Mouse (Mus musculus): Measurements from ENCODE around the gene Col3a1.

Gene Col3a1

DNA sequence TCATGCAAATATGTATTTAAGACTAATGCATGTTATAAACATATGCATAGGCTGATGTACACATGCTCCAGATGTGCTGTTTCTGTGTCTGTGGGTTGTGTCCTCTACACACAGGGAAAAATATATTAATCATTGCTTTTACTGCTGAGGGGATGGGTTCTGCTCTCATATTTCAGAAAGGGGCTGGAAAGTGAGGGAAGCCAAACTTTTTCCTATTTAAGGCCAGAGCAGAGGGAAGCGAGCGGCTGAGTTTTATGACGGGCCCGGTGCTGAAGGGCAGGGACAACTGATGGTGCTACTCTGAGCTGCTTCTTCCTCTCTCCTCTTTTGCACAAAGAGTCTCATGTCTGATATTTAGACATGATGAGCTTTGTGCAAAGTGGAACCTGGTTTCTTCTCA, at the start of gene Col3a1:
Gene Col3a1 (plus strand): TSS at position 151 of the 400 bp plus-strand sequence.
- TF ChIP-seq GATA4 (IDR thresholded peaks at IDR 0.05; ENCODE audit: insufficient replicate concordance, low read length) = no peak

DNA sequence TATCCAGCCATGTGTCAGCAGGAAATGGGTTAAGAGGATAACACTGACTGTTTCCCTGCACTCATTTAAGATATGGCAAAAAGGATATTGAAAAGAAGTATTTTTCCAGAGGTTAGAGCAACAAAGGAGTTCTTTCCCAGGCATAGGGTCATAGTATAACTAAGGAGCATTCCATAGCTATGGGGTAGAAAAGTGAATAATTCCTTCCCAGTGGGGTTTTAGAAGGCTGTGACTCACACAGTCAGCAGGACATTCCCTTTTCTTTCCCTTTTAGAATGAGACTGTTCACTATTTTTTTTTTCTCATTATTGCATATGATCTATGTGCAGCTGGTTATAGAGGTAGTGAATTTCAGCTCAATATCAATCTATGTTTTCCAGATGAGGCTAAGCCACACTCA, 41.9 kb upstream of the Col3a1 start:
- no peak for TF ChIP-seq GATA4 (IDR thresholded peaks at IDR 0.05; ENCODE audit: insufficient replicate concordance, low read length)

DNA sequence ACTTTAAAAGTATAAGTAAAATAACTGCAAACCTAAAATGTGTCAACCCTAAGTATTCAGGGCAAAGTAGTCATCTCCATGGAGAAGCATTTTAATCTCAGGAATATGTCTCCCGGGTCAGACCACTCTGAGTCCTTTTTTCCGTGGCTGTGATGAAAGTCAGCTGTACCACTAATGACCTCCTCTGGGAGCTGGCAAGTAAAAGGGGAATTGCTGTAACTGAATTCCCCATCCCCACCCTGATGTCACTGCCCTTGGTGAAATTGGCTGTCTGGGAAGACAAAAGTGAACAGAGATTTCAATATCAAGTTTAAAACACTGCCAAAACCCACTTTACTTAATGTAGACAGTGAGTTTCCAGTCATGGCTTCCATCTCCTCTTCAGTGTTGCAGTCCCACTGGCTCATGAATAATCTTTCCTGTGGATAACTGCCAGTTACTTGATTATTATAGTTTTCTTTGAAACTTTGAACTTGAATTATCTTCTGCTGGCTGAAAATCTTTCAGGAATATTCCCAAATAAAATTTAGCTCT, 35.3 kb upstream of the Col3a1 start:
- TF ChIP-seq GATA4 (IDR thresholded peaks at IDR 0.05; ENCODE audit: insufficient replicate concordance, low read length) = no peak

DNA sequence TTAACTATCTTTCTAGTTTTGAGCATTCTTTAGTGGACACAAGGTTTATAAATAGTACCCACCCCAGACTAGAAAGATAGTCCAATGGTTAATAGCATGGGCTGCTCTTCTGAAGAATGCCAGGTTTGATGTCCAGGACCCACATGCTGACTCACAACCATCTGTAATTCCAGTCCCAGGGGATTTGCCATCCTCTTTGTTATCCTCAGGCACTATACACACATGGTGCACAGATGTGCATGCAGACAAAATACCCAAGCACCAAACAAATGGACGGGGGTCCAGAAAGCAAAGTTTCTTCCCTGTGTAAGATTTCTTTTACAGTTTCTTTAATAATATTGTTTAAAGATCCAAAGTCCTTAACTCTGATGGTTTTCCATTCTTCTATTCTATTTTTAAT, 23.4 kb upstream of the Col3a1 start:
- TF ChIP-seq GATA4 (IDR thresholded peaks at IDR 0.05; ENCODE audit: insufficient replicate concordance, low read length) = no peak

GRCm38 (mm10) chr1:45290037-45290436, 21.3 kb upstream of the Col3a1 start:
- no peak for TF ChIP-seq GATA4 (IDR thresholded peaks at IDR 0.05; ENCODE audit: insufficient replicate concordance, low read length)

DNA sequence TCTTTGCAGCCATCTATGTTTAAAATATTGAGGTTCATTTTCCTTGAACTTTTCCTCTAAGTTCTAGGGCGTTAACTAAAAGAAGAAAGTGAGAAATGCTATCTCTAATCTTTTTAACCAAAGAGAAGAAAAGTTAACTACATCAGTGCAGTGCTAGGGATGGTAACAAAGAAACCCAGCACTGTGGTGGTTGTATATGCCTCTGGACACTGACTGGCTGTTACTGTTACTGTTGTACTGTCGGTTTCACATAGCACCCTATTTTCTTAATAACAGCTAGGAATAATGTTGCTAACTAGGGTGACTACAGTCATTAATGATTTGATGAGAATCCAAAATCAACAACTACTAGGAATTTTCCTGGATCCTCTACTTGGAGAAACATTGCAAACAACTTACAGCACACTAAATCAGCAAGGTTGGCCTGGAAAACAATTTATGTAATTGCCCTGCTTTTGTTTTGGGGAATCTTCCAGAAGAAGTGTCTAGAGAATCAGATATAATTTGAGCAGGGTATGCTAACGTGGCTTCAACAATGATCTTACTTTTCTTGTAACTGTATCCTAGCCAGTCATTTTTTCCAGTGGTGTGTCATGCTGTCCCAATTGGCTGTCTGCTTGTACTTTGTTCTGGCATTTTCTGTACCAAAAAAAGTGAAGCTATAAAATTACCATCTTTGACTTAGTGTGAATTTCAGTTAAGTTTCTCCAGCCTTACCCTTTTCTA, 11.8 kb upstream of the Col3a1 start:
- TF ChIP-seq GATA4 (IDR thresholded peaks at IDR 0.05; ENCODE audit: insufficient replicate concordance, low read length) = no peak

GRCm38 (mm10) chr1:45304273-45304672, 7.1 kb upstream of the Col3a1 start:
- TF ChIP-seq GATA4 (IDR thresholded peaks at IDR 0.05; ENCODE audit: insufficient replicate concordance, low read length) = no peak

DNA sequence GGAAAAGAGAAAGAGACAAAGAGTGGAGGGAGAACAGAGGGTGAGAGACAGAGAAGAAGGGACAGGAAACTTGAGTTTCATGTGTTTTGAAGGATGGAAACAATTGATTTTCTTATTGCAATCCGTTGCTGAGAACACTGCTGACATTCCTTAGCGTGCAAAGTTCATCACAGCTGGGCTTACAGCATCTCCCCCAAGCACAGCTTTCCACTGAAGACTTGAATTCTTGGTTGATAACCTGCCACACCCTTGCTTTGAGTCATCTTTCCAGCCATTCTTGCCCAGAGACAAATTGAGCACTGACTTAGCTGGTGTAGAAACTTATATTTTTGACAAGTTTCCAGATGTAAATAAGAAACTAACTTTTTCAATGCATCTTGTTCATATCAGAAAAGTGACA, 2.3 kb upstream of the Col3a1 start:
- TF ChIP-seq GATA4 (IDR thresholded peaks at IDR 0.05; ENCODE audit: insufficient replicate concordance, low read length) = no peak

- no peak for TF ChIP-seq GATA4 (IDR thresholded peaks at IDR 0.05; ENCODE audit: insufficient replicate concordance, low read length)
Measured at GRCm38 (mm10) chr1:45311962-45312361, 624 bp downstream of the Col3a1 start.

DNA sequence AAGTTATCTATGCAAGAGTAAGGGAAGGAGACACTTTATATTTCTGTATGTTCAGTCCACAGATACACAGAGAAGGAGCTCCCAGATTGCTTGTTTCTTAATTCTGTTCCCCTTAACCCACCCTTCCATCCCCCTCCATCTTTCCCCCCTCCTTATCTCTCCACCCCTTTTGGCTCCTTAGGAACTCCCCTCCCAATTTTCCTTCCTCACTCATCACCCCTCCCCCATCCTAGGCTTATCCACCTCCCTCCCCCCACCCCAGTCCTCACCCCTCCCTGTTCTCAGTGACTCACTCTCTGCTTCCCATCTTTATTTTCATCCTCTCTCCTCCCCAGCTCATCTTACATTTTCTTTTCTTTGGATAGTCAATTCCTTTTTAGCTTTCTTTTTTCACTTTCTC, 1.5 kb downstream of the Col3a1 start:
- TF ChIP-seq GATA4 (IDR thresholded peaks at IDR 0.05; ENCODE audit: insufficient replicate concordance, low read length) = no peak

DNA sequence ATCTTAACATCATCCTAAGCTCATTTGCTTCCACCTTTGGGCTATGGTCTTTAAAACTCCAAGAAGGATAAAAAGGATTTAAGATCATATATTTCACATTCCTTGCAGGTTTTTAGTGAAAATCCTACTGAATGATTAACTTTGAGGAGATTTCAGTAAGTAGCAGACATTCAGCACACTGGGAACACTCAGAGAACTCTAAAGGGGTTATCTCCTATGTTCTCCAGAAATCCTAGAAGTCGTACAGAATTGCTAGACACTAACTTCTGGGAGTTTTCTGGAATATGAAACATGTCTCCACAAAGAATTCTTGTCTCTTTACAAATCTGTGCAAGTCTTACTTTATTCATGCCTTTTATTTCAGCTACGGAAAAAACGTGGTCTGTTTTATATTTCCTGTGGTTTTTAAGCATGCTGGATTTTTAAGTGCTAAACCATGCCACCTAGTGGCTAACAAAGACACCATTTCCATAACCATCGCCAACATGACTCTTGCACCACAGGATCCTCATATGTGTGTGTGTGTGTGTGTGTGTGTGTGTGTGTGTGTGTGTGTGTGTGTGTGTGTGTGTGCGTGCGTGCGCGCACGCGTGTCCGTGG, 2.5 kb downstream of the Col3a1 start:
- no peak for TF ChIP-seq GATA4 (IDR thresholded peaks at IDR 0.05; ENCODE audit: insufficient replicate concordance, low read length)

- no peak for TF ChIP-seq GATA4 (IDR thresholded peaks at IDR 0.05; ENCODE audit: insufficient replicate concordance, low read length)
Measured at GRCm38 (mm10) chr1:45315767-45316528, 4.6 kb downstream of the Col3a1 start.

DNA sequence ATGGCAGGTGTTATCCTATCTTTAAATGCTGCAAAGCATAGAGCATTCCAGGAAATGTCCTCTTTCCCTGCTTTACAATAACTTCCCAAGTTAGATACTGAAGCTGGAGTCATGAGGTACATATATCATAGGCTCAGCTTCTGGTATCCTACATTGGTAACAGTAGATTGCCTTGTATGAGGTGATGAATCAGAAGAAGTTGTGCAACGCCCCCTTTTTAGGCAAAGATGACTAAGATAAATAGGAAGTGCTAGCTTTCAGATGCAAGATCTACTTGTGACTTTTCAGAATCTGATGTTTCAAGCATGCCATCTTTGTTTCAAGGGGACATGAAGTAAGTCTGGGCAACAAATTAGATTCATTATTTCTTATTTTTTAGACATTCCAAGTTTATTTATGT, 6.9 kb downstream of the Col3a1 start:
- no peak for TF ChIP-seq GATA4 (IDR thresholded peaks at IDR 0.05; ENCODE audit: insufficient replicate concordance, low read length)

DNA sequence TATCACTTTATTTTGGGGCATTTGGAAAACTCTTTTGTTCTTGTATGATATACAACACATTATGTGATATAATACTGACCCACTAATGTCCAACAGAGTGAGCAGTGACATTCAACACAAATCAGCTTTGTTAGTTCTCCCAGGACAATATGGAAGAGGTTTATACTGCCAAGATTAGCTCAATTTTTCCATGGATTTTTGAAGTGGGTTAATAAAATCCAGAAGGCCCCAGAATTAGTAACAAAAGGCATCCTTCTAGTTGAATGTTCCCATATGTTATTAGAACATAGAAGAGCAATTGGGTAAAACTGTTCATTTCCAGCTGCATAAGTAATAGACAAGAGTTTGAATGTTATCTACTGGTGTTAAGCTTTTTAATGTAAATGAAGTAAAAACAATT, 9.5 kb downstream of the Col3a1 start:
- no peak for TF ChIP-seq GATA4 (IDR thresholded peaks at IDR 0.05; ENCODE audit: insufficient replicate concordance, low read length)

GRCm38 (mm10) chr1:45329149-45329548, 17.8 kb downstream of the Col3a1 start:
- no peak for TF ChIP-seq GATA4 (IDR thresholded peaks at IDR 0.05; ENCODE audit: insufficient replicate concordance, low read length)

GRCm38 (mm10) chr1:45355944-45356343, 44.6 kb downstream of the Col3a1 start:
- no peak for TF ChIP-seq GATA4 (IDR thresholded peaks at IDR 0.05; ENCODE audit: insufficient replicate concordance, low read length)
